Mouse (Mus musculus) thymus, adult 2 months (tissue): Measurements from ENCODE around the gene Notch4.

ENCODE experiments used
- CTCF ChIP-seq: fragments of 200-500 bp; IDR thresholded peaks from 2 replicates; pipeline ENCODE4 v1.5.1; 2012; ENCODE audit warnings: mild to moderate bottlenecking, control low read depth, low read length, moderate library complexity, borderline replicate concordance; ENCODE audit not compliant: control insufficient read depth, poor library complexity, insufficient read depth; ENCODE audit errors: extremely low read depth
- POLR2A ChIP-seq: fragments of 200-500 bp; IDR thresholded peaks from 2 replicates; pipeline ENCODE4 v1.6.1; 2012; ENCODE audit warnings: mild to moderate bottlenecking, low read length, control low read depth, moderate library complexity; ENCODE audit not compliant: control insufficient read depth, poor library complexity, insufficient read depth; ENCODE audit errors: extremely low read depth

GRCm38 (mm10) chr17:34564796-34565195 is 728 bp downstream of the Notch4 start:
- no peak for TF ChIP-seq POLR2A
- TF ChIP-seq CTCF = no peak
